Mouse (Mus musculus) liver, postnatal 0 days (tissue): ENCODE measurements around the gene Fam83e.

Experiments used
- CTCF ChIP-seq: sonication (generic); IDR thresholded peaks from 2 replicates; pipeline ENCODE4 v1.5.1; 2016; ENCODE audit warnings: antibody characterized with exemption, low read depth
- EP300 ChIP-seq: IDR thresholded peaks from 2 replicates; pipeline ENCODE4 v1.6.1; 2016; ENCODE audit warnings: antibody characterized with exemption, low read depth, mild to moderate bottlenecking

GRCm38 (mm10) chr7:45702809-45703520 is 18.0 kb upstream of the Fam83e start:
- TF ChIP-seq CTCF (no peak), EP300 (no peak)
